Mouse (Mus musculus) forebrain, embryonic 13.5 days (tissue): Measurements from ENCODE around the gene Acap2. TPM values are rescaled to one million over a fixed set of nuclear protein-coding genes. Genes with fewer than 3 reads are reported as not detected.

Experiments
- ATAC-seq: fragments of 200-750 bp; cut with Nextera tagmentation; 2 replicates; pipeline ENCODE4 v1.8.0; 2017
- H3K27ac ChIP-seq: fragments of 300-500 bp; sonication (generic); 2 replicates; pipeline ENCODE4 v1.5.1; 2015; ENCODE audit warnings: inconsistent platforms, mild to moderate bottlenecking, moderate library complexity
- H3K27me3 ChIP-seq: fragments of 300-500 bp; sonication (generic); 2 replicates; pipeline ENCODE4 v1.6.1; 2015; ENCODE audit warnings: mild to moderate bottlenecking, inconsistent platforms
- H3K36me3 ChIP-seq: fragments of 300-500 bp; sonication (generic); 2 replicates; pipeline ENCODE4 v1.6.1; 2015; ENCODE audit warnings: mild to moderate bottlenecking, inconsistent platforms; ENCODE audit not compliant: poor library complexity, severe bottlenecking
- H3K4me1 ChIP-seq: fragments of 300-500 bp; sonication (generic); 2 replicates; pipeline ENCODE4 v1.6.1; 2015; ENCODE audit warnings: inconsistent platforms
- H3K4me2 ChIP-seq: fragments of 300-500 bp; sonication (generic); 2 replicates; pipeline ENCODE4 v1.6.1; 2015; ENCODE audit warnings: inconsistent platforms, mild to moderate bottlenecking, moderate library complexity
- H3K4me3 ChIP-seq: fragments of 300-500 bp; sonication (generic); 2 replicates; pipeline ENCODE4 v1.5.1; 2015; ENCODE audit warnings: mild to moderate bottlenecking, inconsistent platforms
- H3K9ac ChIP-seq: fragments of 300-500 bp; sonication (generic); 2 replicates; pipeline ENCODE4 v1.6.1; 2015; ENCODE audit warnings: mild to moderate bottlenecking, inconsistent platforms
- H3K9me3 ChIP-seq: fragments of 300-500 bp; sonication (generic); replicated peaks from 2 replicates; pipeline ENCODE4 v1.6.1; 2016; ENCODE audit warnings: inconsistent platforms
- WGBS: fragments of 180-500 bp; shearing (Covaris S2); methylation state at CpG from one replicate; pipeline ENCODE4 v1.1.7; 2015; 5-methylcytosine and 5-hydroxymethylcytosine counted together
- polyA plus RNA-seq: library from polyadenylated mRNA; unstranded; fragments of >200 nt; fragmentation: Nextera tagmentation; extraction: Ambion mirVana; gene quantifications from 2 replicates; pipeline ENCODE4 v1.2.1, GENCODE M21; 2015

The Acap2 gene
- polyA plus RNA-seq, 1 experiment from 2014 or later: 14.9 TPM

GRCm38 (mm10) chr16:31233541-31234339 lies 32.7 kb upstream of the Acap2 start:
- ATAC-seq: no peak
- H3K4me3 ChIP-seq: no peak overlapping the region
- peak overlapping the region; percentile 37 for H3K4me2 ChIP-seq
- no peaks in the 10 kb centered on the region for H3K36me3 ChIP-seq
- peaks cover 14% of the 10 kb centered on the region for H3K4me1 ChIP-seq
- no peaks in the 10 kb centered on the region for H3K27me3 ChIP-seq
- no peak overlapping the region for H3K27ac ChIP-seq
- no peaks in the 10 kb centered on the region for H3K9me3 ChIP-seq
- H3K9ac ChIP-seq: no peak overlapping the region
- 32% methylated on average over 20 of the region's 20 CpGs for WGBS

GRCm38 (mm10) chr16:31233167-31233498 lies 32.1 kb upstream of the Acap2 start:
- 57% methylated on average over 4 of the region's 4 CpGs for WGBS
- Histone ChIP-seq H3K4me1 (peaks cover 14% of the 10 kb centered on the region), H3K4me2 (peak overlapping the region; percentile 37; the same call in 1 of the 2 replicates), H3K27me3 (no peaks in the 10 kb centered on the region), H3K9ac (no peak overlapping the region), H3K4me3 (no peak overlapping the region), H3K9me3 (no peaks in the 10 kb centered on the region), H3K27ac (no peak overlapping the region), H3K36me3 (no peaks in the 10 kb centered on the region)
- no peak for ATAC-seq

- Histone ChIP-seq H3K9me3 (no peaks in the 10 kb centered on the region), H3K9ac (no peak overlapping the region), H3K27ac (no peak overlapping the region), H3K4me3 (no peak overlapping the region), H3K4me1 (peaks cover 14% of the 10 kb centered on the region), H3K36me3 (no peaks in the 10 kb centered on the region), H3K4me2 (no peak overlapping the region), H3K27me3 (no peaks in the 10 kb centered on the region)
- no peak for ATAC-seq
- 86% methylated on average over 5 of the region's 5 CpGs for WGBS
Observed at GRCm38 (mm10) chr16:31232491-31233166, 31.6 kb upstream of the Acap2 start.

GRCm38 (mm10) chr16:31231591-31231990 lies 30.5 kb upstream of the Acap2 start:
- Histone ChIP-seq H3K4me2 (no peak overlapping the region), H3K27ac (no peak overlapping the region), H3K36me3 (no peaks in the 10 kb centered on the region), H3K4me1 (peaks cover 14% of the 10 kb centered on the region), H3K9ac (no peak overlapping the region), H3K4me3 (no peak overlapping the region), H3K9me3 (no peaks in the 10 kb centered on the region), H3K27me3 (no peaks in the 10 kb centered on the region)
- 80% methylated on average over 5 of the region's 5 CpGs for WGBS
- ATAC-seq: no peak

- H3K9me3 ChIP-seq: no peaks in the 10 kb centered on the region
- H3K4me1 ChIP-seq: no peaks in the 10 kb centered on the region
- no peak overlapping the region for H3K27ac ChIP-seq
- WGBS: 89% methylated on average over 1 of the region's 1 CpGs
- no peaks in the 10 kb centered on the region for H3K36me3 ChIP-seq
- no peak overlapping the region for H3K4me2 ChIP-seq
- no peak overlapping the region for H3K4me3 ChIP-seq
- H3K9ac ChIP-seq: no peak overlapping the region
- H3K27me3 ChIP-seq: no peaks in the 10 kb centered on the region
- ATAC-seq: no peak
Observed at GRCm38 (mm10) chr16:31227746-31228145, 26.7 kb upstream of the Acap2 start.

- 96% methylated on average over 4 of the region's 4 CpGs for WGBS
Observed at GRCm38 (mm10) chr16:31215271-31215670, 14.2 kb upstream of the Acap2 start.

GRCm38 (mm10) chr16:31213463-31213862 lies 12.4 kb upstream of the Acap2 start:
- Histone ChIP-seq H3K4me1 (no peaks in the 10 kb centered on the region), H3K9ac (no peak overlapping the region), H3K4me3 (no peak overlapping the region), H3K27me3 (no peaks in the 10 kb centered on the region), H3K27ac (no peak overlapping the region), H3K9me3 (0 out of 2 replicates have a peak, but pooled peaks cover 4% of the 10 kb centered on the region), H3K36me3 (no peaks in the 10 kb centered on the region), H3K4me2 (no peak overlapping the region)
- ATAC-seq: no peak
- 90% methylated on average over 6 of the region's 6 CpGs for WGBS

More at GRCm38 (mm10) chr16:31215271-31215670, 14.2 kb upstream of the Acap2 start:
- Histone ChIP-seq H3K4me1 (no peaks in the 10 kb centered on the region), H3K36me3 (no peaks in the 10 kb centered on the region), H3K27ac (no peak overlapping the region), H3K27me3 (no peaks in the 10 kb centered on the region), H3K9ac (no peak overlapping the region), H3K4me2 (no peak overlapping the region), H3K9me3 (0 out of 2 replicates have a peak, but pooled peaks cover 4% of the 10 kb centered on the region), H3K4me3 (no peak overlapping the region)
- no peak for ATAC-seq

GRCm38 (mm10) chr16:31211503-31211902 lies 10.5 kb upstream of the Acap2 start:
- no peaks in the 10 kb centered on the region for H3K4me1 ChIP-seq
- ATAC-seq: no peak
- 0 out of 2 replicates have a peak, but pooled peaks cover 4% of the 10 kb centered on the region for H3K9me3 ChIP-seq
- no peaks in the 10 kb centered on the region for H3K27me3 ChIP-seq
- H3K4me3 ChIP-seq: no peak overlapping the region
- H3K9ac ChIP-seq: no peak overlapping the region
- H3K27ac ChIP-seq: no peak overlapping the region
- WGBS: 52% methylated on average over 9 of the region's 9 CpGs
- H3K36me3 ChIP-seq: no peaks in the 10 kb centered on the region
- no peak overlapping the region for H3K4me2 ChIP-seq

- no peaks in the 10 kb centered on the region for H3K27me3 ChIP-seq
- H3K9ac ChIP-seq: no peak overlapping the region
- no peak for ATAC-seq
- H3K27ac ChIP-seq: no peak overlapping the region
- no peaks in the 10 kb centered on the region for H3K4me1 ChIP-seq
- 0 out of 2 replicates have a peak, but pooled peaks cover 3% of the 10 kb centered on the region for H3K9me3 ChIP-seq
- 78% methylated on average over 4 of the region's 4 CpGs for WGBS
- no peak overlapping the region for H3K4me3 ChIP-seq
- H3K4me2 ChIP-seq: no peak overlapping the region
- no peaks in the 10 kb centered on the region for H3K36me3 ChIP-seq
Observed at GRCm38 (mm10) chr16:31210453-31210852, 9.4 kb upstream of the Acap2 start.

- no peaks in the 10 kb centered on the region for H3K4me1 ChIP-seq
- no peak overlapping the region for H3K4me3 ChIP-seq
- no peak for ATAC-seq
Observed at GRCm38 (mm10) chr16:31209911-31210310, 8.9 kb upstream of the Acap2 start.

GRCm38 (mm10) chr16:31205726-31206125 lies 4.7 kb upstream of the Acap2 start:
- no peaks in the 10 kb centered on the region for H3K27me3 ChIP-seq
- whole genome bisulfite sequencing: 88% methylated on average over 7 of the region's 7 CpGs
- H3K4me1 ChIP-seq: peaks cover 4% of the 10 kb centered on the region; the same call in 1 of the 2 replicates
- H3K4me2 ChIP-seq: no peak overlapping the region
- no peak overlapping the region for H3K4me3 ChIP-seq
- no peak for ATAC-seq
- no peaks in the 10 kb centered on the region for H3K9me3 ChIP-seq
- H3K27ac ChIP-seq: no peak overlapping the region
- no peak overlapping the region for H3K9ac ChIP-seq
- no peaks in the 10 kb centered on the region for H3K36me3 ChIP-seq

More at GRCm38 (mm10) chr16:31209911-31210310, 8.9 kb upstream of the Acap2 start:
- Histone ChIP-seq H3K27ac (no peak overlapping the region), H3K27me3 (no peaks in the 10 kb centered on the region), H3K4me2 (no peak overlapping the region), H3K36me3 (no peaks in the 10 kb centered on the region), H3K9ac (no peak overlapping the region), H3K9me3 (no peaks in the 10 kb centered on the region)
- 85% methylated on average over 5 of the region's 5 CpGs for WGBS

GRCm38 (mm10) chr16:31205187-31205586 lies 4.1 kb upstream of the Acap2 start:
- ATAC-seq: no peak
- H3K4me2 ChIP-seq: no peak overlapping the region
- no peak overlapping the region for H3K9ac ChIP-seq
- H3K9me3 ChIP-seq: no peaks in the 10 kb centered on the region
- no peaks in the 10 kb centered on the region for H3K27me3 ChIP-seq
- 95% methylated on average over 8 of the region's 8 CpGs for WGBS
- no peak overlapping the region for H3K4me3 ChIP-seq
- H3K36me3 ChIP-seq: no peaks in the 10 kb centered on the region
- H3K27ac ChIP-seq: no peak overlapping the region
- H3K4me1 ChIP-seq: peaks cover 4% of the 10 kb centered on the region; the same call in 1 of the 2 replicates
